Mouse (Mus musculus) gastrocnemius, postnatal 4 days (tissue): ENCODE results near the gene Serpinb6e. TPM values are rescaled to one million over a fixed set of nuclear protein-coding genes. Genes with fewer than 3 reads are reported as not detected.

ENCODE experiments used
- DNase-seq, 2 experiments: peaks; one replicate each; pipeline ENCODE4 v3.0.0; 2021 to 2022; ENCODE audit warnings: low spot score in 2 of 2, mixed read lengths in 2 of 2
- long read RNA-seq, 2 experiments: library from polyadenylated mRNA; stranded (forward); transcript quantifications; one replicate each; pipeline ENCODE4 v2.0.0; 2021
- total RNA-seq, 2 experiments: library from RNA; stranded (reverse); gene quantifications; 2 replicates each; pipeline ENCODE4 v1.2.3; 2021

The Serpinb6e gene
- not detected for total RNA-seq
- long read RNA-seq, experiment 1: 0 reads
- long read RNA-seq, experiment 2: 0 reads

GRCm38 (mm10) chr13:33843308-33843707 is at the start of gene Serpinb6e:
Gene Serpinb6e, minus strand, starts transcription at chr13:33843408.
- no peak for DNase-seq

GRCm38 (mm10) chr13:33830751-33831150 is 12.5 kb downstream of the Serpinb6e start:
- DNase-seq: no peak

- no peak for DNase-seq
Observed at GRCm38 (mm10) chr13:33823421-33823820, 19.8 kb downstream of the Serpinb6e start.

- no peak for DNase-seq
Observed at GRCm38 (mm10) chr13:33821490-33822143, 21.6 kb downstream of the Serpinb6e start.

Other genes with a start within 250 kb of the Serpinb6e start
- gene Serpinb6d, start 182.0 kb downstream of the Serpinb6e start, total RNA-seq: not detected
- gene Serpinb6c, start 62.3 kb upstream of the Serpinb6e start, total RNA-seq: under 1 TPM; 0.26 to 0.42 TPM
- gene Nqo2, start 121.3 kb upstream of the Serpinb6e start, total RNA-seq: 10 to 100 TPM; 13.7 to 16.0 TPM
- gene Ripk1, start 159.0 kb upstream of the Serpinb6e start, total RNA-seq: 10 to 100 TPM; 15.0 to 17.2 TPM
- gene Serpinb6a, start 159.4 kb upstream of the Serpinb6e start, total RNA-seq: 10 to 100 TPM; 77.8 to 80.1 TPM
- 10 to 100 TPM; 23.2 to 34.9 TPM for gene Bphl, start 194.2 kb upstream of the Serpinb6e start, total RNA-seq
- gene Tubb2a, start 234.6 kb upstream of the Serpinb6e start, total RNA-seq: 100 to 1,000 TPM in 1 of 2 experiments, 10 to 100 TPM in 1; 99.9 to 117 TPM